Mouse (Mus musculus) brain, embryonic 14.5 days (tissue): ENCODE results near the gene Pprc1.

Source experiments
- CTCF ChIP-seq: fragments of 200-500 bp; IDR thresholded peaks from 2 replicates; pipeline ENCODE4 v1.5.1; 2012; ENCODE audit warnings: inconsistent platforms, mild to moderate bottlenecking, moderate library complexity, borderline replicate concordance; ENCODE audit not compliant: insufficient read depth, insufficient read length; ENCODE audit errors: extremely low read depth
- POLR2A ChIP-seq: fragments of 200-500 bp; IDR thresholded peaks from 2 replicates; pipeline ENCODE4 v1.6.1; 2012; ENCODE audit warnings: mild to moderate bottlenecking, inconsistent platforms, borderline replicate concordance; ENCODE audit not compliant: poor library complexity, insufficient read depth, insufficient read length, severe bottlenecking; ENCODE audit errors: extremely low read depth

GRCm38 (mm10) chr19:46036477-46037242 is 8.0 kb upstream of the Pprc1 start:
- TF ChIP-seq CTCF (peak; percentile 43; the same call in 1 of the 2 replicates), POLR2A (no peak)
